Mouse (Mus musculus): ENCODE results near the gene Eps8l1.

- TF ChIP-seq CTCF (IDR thresholded peaks at IDR 0.05; ENCODE audit: low read depth) (no peak), EP300 (IDR thresholded peaks at IDR 0.05; ENCODE audit: low read depth) (no peak)
Observed at GRCm38 (mm10) chr7:4527302-4527689, 66.8 kb downstream of the Eps8l1 start.

All from liver, postnatal 0 days (tissue).